Mouse (Mus musculus): ENCODE data around the gene Gm26602. TPM values are rescaled to one million over a fixed set of nuclear protein-coding genes. Genes with fewer than 3 reads are reported as not detected.

Gm26602 gene
- 23.3 TPM for polyA plus RNA-seq (2017; shearing (Covaris generic))

GRCm38 (mm10) chr10:79910556-79910955 is at the start of gene Gm26602:
Gene Gm26602 (plus strand): TSS chr10:79910856.

GRCm38 (mm10) chr10:79874290-79874862 is 36.3 kb upstream of the Gm26602 start, which contains the start of the genes Prtn3 and Plppr3:
Gene Prtn3 (plus strand): TSS chr10:79874476.
Gene Plppr3 (minus strand): TSS chr10:79874634.

GRCm38 (mm10) chr10:79886054-79886453 is 24.6 kb upstream of the Gm26602 start, which contains the start of gene Elane:
Gene Elane (plus strand): TSS chr10:79886247.

GRCm38 (mm10) chr10:79890670-79891069 is 20.0 kb upstream of the Gm26602 start, which contains the start of gene Cfd:
Gene Cfd (plus strand): TSS chr10:79890853.

GRCm38 (mm10) chr10:79908167-79909091 is 2.2 kb upstream of the Gm26602 start, which contains the start of gene Med16:
Gene Med16 (minus strand): TSS chr10:79908923.

GRCm38 (mm10) chr10:79916808-79917531 is 6.3 kb downstream of the Gm26602 start, which contains the start of gene Kiss1r:
Gene Kiss1r (plus strand): TSS chr10:79916971.

GRCm38 (mm10) chr10:79920958-79921535 is 10.4 kb downstream of the Gm26602 start, which contains the start of gene R3hdm4:
Gene R3hdm4 (minus strand): TSS chr10:79921208.

GRCm38 (mm10) chr10:79926491-79927323 is 16.1 kb downstream of the Gm26602 start, which contains the start of gene Arid3a:
Gene Arid3a (plus strand): TSS chr10:79927043.

GRCm38 (mm10) chr10:79959847-79960601 is 49.4 kb downstream of the Gm26602 start, which contains the start of gene Wdr18:
Gene Wdr18 (plus strand): TSS chr10:79960152.

Other genes starting within 250 kb of the Gm26602 start
- not detected for gene Madcam1, start 246.3 kb upstream of the Gm26602 start, polyA plus RNA-seq (2017; shearing (Covaris generic))
- 53.8 TPM for gene Tpgs1, start 241.5 kb upstream of the Gm26602 start, polyA plus RNA-seq (2017; shearing (Covaris generic))
- 90.7 TPM for gene Cdc34, start 228.7 kb upstream of the Gm26602 start, polyA plus RNA-seq (2017; shearing (Covaris generic))
- gene Gzmm, start 221.8 kb upstream of the Gm26602 start, polyA plus RNA-seq (2017; shearing (Covaris generic)), result 0.91 TPM
- 261 TPM for gene Bsg, start 206.4 kb upstream of the Gm26602 start, polyA plus RNA-seq (2017; shearing (Covaris generic))
- 0.14 TPM for gene Hcn2, start 194.2 kb upstream of the Gm26602 start, polyA plus RNA-seq (2017; shearing (Covaris generic))
- 55.8 TPM for gene Polrmt, start 164.3 kb upstream of the Gm26602 start, polyA plus RNA-seq (2017; shearing (Covaris generic))
- gene Fgf22, start 155.8 kb upstream of the Gm26602 start, polyA plus RNA-seq (2017; shearing (Covaris generic)), result 0.45 TPM
- gene Rnf126, start 143.9 kb upstream of the Gm26602 start, polyA plus RNA-seq (2017; shearing (Covaris generic)), result 61.1 TPM
- gene Fstl3, start 133.6 kb upstream of the Gm26602 start, polyA plus RNA-seq (2017; shearing (Covaris generic)), result 0.29 TPM
- not detected for gene Prss57, start 119.9 kb upstream of the Gm26602 start, polyA plus RNA-seq (2017; shearing (Covaris generic))
- gene Palm, start 117.3 kb upstream of the Gm26602 start, polyA plus RNA-seq (2017; shearing (Covaris generic)), result 1.6 TPM
- not detected for gene Misp, start 89.9 kb upstream of the Gm26602 start, polyA plus RNA-seq (2017; shearing (Covaris generic))
- 318 TPM for gene Ptbp1, start 56.4 kb upstream of the Gm26602 start, polyA plus RNA-seq (2017; shearing (Covaris generic))
- not detected for gene Prtn3, start 36.4 kb upstream of the Gm26602 start, polyA plus RNA-seq (2017; shearing (Covaris generic))
- 4.5 TPM for gene Plppr3, start 36.2 kb upstream of the Gm26602 start, polyA plus RNA-seq (2017; shearing (Covaris generic))
- gene Elane, start 24.6 kb upstream of the Gm26602 start, polyA plus RNA-seq (2017; shearing (Covaris generic)), result not detected
- gene Cfd, start 20.0 kb upstream of the Gm26602 start, polyA plus RNA-seq (2017; shearing (Covaris generic)), result not detected
- gene Med16, start 1.9 kb upstream of the Gm26602 start, polyA plus RNA-seq (2017; shearing (Covaris generic)), result 40.9 TPM
- gene Kiss1r, start 6.1 kb downstream of the Gm26602 start, polyA plus RNA-seq (2017; shearing (Covaris generic)), result 0.50 TPM
- 193 TPM for gene R3hdm4, start 10.4 kb downstream of the Gm26602 start, polyA plus RNA-seq (2017; shearing (Covaris generic))
- gene Arid3a, start 16.2 kb downstream of the Gm26602 start, polyA plus RNA-seq (2017; shearing (Covaris generic)), result 9.6 TPM
- 73.4 TPM for gene Wdr18, start 49.3 kb downstream of the Gm26602 start, polyA plus RNA-seq (2017; shearing (Covaris generic))
- gene Grin3b, start 59.9 kb downstream of the Gm26602 start, polyA plus RNA-seq (2017; shearing (Covaris generic)), result not detected
- gene Tmem259, start 73.5 kb downstream of the Gm26602 start, polyA plus RNA-seq (2017; shearing (Covaris generic)), result 32.9 TPM
- 937 TPM for gene Cnn2, start 77.7 kb downstream of the Gm26602 start, polyA plus RNA-seq (2017; shearing (Covaris generic))
- gene Abca7, start 85.6 kb downstream of the Gm26602 start, polyA plus RNA-seq (2017; shearing (Covaris generic)), result 60.9 TPM
- 916 TPM for gene Arhgap45, start 105.8 kb downstream of the Gm26602 start, polyA plus RNA-seq (2017; shearing (Covaris generic))
- 195 TPM for gene Polr2e, start 128.9 kb downstream of the Gm26602 start, polyA plus RNA-seq (2017; shearing (Covaris generic))
- gene Gpx4, start 136.3 kb downstream of the Gm26602 start, polyA plus RNA-seq (2017; shearing (Covaris generic)), result 441 TPM
- gene Sbno2, start 194.7 kb downstream of the Gm26602 start, polyA plus RNA-seq (2017; shearing (Covaris generic)), result 59.4 TPM
- 47.2 TPM for gene Stk11, start 204.9 kb downstream of the Gm26602 start, polyA plus RNA-seq (2017; shearing (Covaris generic))
- 400 TPM for gene Atp5d, start 227.8 kb downstream of the Gm26602 start, polyA plus RNA-seq (2017; shearing (Covaris generic))
- 3.4 TPM for gene Cbarp, start 230.0 kb downstream of the Gm26602 start, polyA plus RNA-seq (2017; shearing (Covaris generic))
- 5.6 TPM for gene Midn, start 237.4 kb downstream of the Gm26602 start, polyA plus RNA-seq (2017; shearing (Covaris generic))

Measured in CD4-positive, CD25-positive, alpha-beta regulatory T cell (primary cell).